Mouse (Mus musculus) neural tube, embryonic 11.5 days (tissue): ENCODE results near the gene Card10. TPM values are rescaled to one million over a fixed set of nuclear protein-coding genes. Genes with fewer than 3 reads are reported as not detected.

ENCODE experiments used
- ATAC-seq: fragments of 200-750 bp; cut with Nextera tagmentation; 2 replicates; pipeline ENCODE4 v1.8.0; 2017; ENCODE audit warnings: moderate number of reproducible peaks, mild to moderate bottlenecking, moderate TSS enrichment, moderate library complexity; ENCODE audit not compliant: insufficient read depth, low FRiP score, low TSS enrichment
- DNase-seq: peaks from one replicate; pipeline ENCODE4 v3.0.0-alpha.2; 2015; ENCODE audit warnings: low spot score
- H3K27ac ChIP-seq: fragments of 300-500 bp; sonication (generic); 2 replicates; pipeline ENCODE4 v1.5.1; 2014; ENCODE audit warnings: low read depth, mild to moderate bottlenecking, low read length
- H3K27me3 ChIP-seq: fragments of 300-500 bp; sonication (generic); 2 replicates; pipeline ENCODE4 v1.6.1; 2014; ENCODE audit warnings: mild to moderate bottlenecking, low read length, mixed read lengths; ENCODE audit not compliant: control insufficient read depth, insufficient read depth
- H3K36me3 ChIP-seq: fragments of 300-500 bp; sonication (generic); 2 replicates; pipeline ENCODE4 v1.6.1; 2014; ENCODE audit warnings: mild to moderate bottlenecking, low read length, moderate library complexity, mixed read lengths; ENCODE audit not compliant: control insufficient read depth, insufficient read depth
- H3K4me1 ChIP-seq: fragments of 300-500 bp; sonication (generic); 2 replicates; pipeline ENCODE4 v1.6.1; 2014; ENCODE audit warnings: low read length, mixed read lengths; ENCODE audit not compliant: control insufficient read depth, insufficient read depth
- H3K4me2 ChIP-seq: fragments of 300-500 bp; sonication (generic); 2 replicates; pipeline ENCODE4 v1.6.1; 2014; ENCODE audit warnings: low read depth, mild to moderate bottlenecking, moderate library complexity
- H3K4me3 ChIP-seq: fragments of 300-500 bp; sonication (generic); 2 replicates; pipeline ENCODE4 v1.5.1; 2014; ENCODE audit warnings: low read depth, low read length
- H3K9ac ChIP-seq: fragments of 300-500 bp; sonication (generic); 2 replicates; pipeline ENCODE4 v1.6.1; 2014; ENCODE audit warnings: mild to moderate bottlenecking, low read length
- H3K9me3 ChIP-seq: fragments of 300-500 bp; sonication (generic); 2 replicates; pipeline ENCODE4 v1.6.1; 2016; ENCODE audit warnings: low read length; ENCODE audit not compliant: control insufficient read depth
- WGBS: fragments of 180-500 bp; shearing (Covaris S2); extraction: QIAGEN DNeasy Blood & Tissue Kit; methylation state at CpG from one replicate; pipeline ENCODE4 v1.1.7; 2014; 5-methylcytosine and 5-hydroxymethylcytosine counted together
- polyA plus RNA-seq: library from polyadenylated mRNA; unstranded; fragments of >200 nt; fragmentation: Nextera tagmentation; extraction: Ambion mirVana; gene quantifications from 2 replicates; pipeline ENCODE4 v1.2.1, GENCODE M21; 2014

The Card10 gene
- polyA plus RNA-seq, 1 experiment from 2014 or later: 3.7 TPM

DNA sequence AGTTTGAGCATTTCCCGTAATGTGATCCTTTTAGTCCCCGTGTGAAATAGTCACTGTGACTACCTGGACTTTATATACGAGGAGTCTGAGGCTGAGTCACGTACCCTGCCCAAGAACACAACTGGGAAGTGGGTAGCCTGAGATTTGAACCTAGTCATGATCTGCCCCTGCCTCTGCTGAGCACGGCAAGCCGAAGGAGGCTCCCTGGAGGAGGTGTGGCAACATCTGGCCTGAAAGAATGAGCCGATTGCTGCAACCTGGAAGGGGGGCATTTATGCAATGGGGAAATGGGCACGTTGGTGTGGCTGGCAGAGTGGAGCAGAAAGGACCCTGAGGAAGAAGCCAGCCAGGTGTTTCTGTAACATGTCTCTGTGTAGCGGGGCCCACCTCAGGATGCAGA is 6.9 kb upstream of the Card10 start:
- ATAC-seq: no peak
- H3K4me3 ChIP-seq: no peak overlapping the region
- no peaks in the 10 kb centered on the region for H3K9me3 ChIP-seq
- DNase-seq: peak; percentile 2
- no peaks in the 10 kb centered on the region for H3K4me1 ChIP-seq
- H3K36me3 ChIP-seq: no peaks in the 10 kb centered on the region
- H3K27me3 ChIP-seq: no peaks in the 10 kb centered on the region
- no peak overlapping the region for H3K4me2 ChIP-seq
- H3K27ac ChIP-seq: no peak overlapping the region
- H3K9ac ChIP-seq: no peak overlapping the region
- WGBS: 66% methylated on average over 9 of the region's 9 CpGs

DNA sequence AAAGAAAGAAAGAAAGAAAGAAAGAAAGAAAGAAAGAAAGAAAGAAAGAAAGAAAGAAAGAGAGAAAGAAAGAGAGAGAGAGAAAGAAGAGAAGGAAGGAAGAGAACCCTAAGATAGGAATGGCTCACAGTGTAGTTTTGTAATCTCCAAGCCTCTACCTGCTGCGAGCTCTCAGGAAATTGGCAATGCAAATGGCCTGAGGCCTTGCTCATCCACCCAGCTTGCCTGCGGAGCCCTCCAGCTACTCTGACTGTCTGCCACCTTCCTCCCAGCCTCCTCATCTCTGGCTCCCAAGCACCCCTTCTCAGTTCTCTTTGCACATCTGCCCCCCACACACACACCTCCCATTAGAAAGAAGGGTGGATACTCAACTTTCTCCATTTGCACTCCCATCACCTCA is 6.1 kb upstream of the Card10 start:
- Histone ChIP-seq H3K9me3 (no peaks in the 10 kb centered on the region), H3K4me3 (no peak overlapping the region), H3K4me1 (no peaks in the 10 kb centered on the region), H3K9ac (no peak overlapping the region), H3K36me3 (no peaks in the 10 kb centered on the region), H3K27ac (no peak overlapping the region), H3K27me3 (peaks cover 2% of the 10 kb centered on the region; the same call in 1 of the 2 replicates), H3K4me2 (no peak overlapping the region)
- DNase-seq (no peak), ATAC-seq (no peak)
- WGBS: 76% methylated on average over 2 of the region's 2 CpGs

GRCm38 (mm10) chr15:78807141-78807540 is 4.3 kb upstream of the Card10 start:
- Histone ChIP-seq H3K4me2 (no peak overlapping the region), H3K27ac (no peak overlapping the region), H3K4me3 (no peak overlapping the region), H3K27me3 (peaks cover 20% of the 10 kb centered on the region), H3K36me3 (no peaks in the 10 kb centered on the region), H3K9me3 (no peaks in the 10 kb centered on the region), H3K4me1 (peaks cover 8% of the 10 kb centered on the region; the same call in 1 of the 2 replicates), H3K9ac (no peak overlapping the region)
- no peak for DNase-seq
- no peak for ATAC-seq
- 82% methylated on average over 3 of the region's 3 CpGs for WGBS

GRCm38 (mm10) chr15:78806614-78807013 is 3.8 kb upstream of the Card10 start:
- 33% methylated on average over 2 of the region's 2 CpGs for WGBS
- Histone ChIP-seq H3K4me1 (peaks cover 8% of the 10 kb centered on the region; the same call in 1 of the 2 replicates), H3K4me2 (no peak overlapping the region), H3K9ac (no peak overlapping the region), H3K9me3 (no peaks in the 10 kb centered on the region), H3K27ac (no peak overlapping the region), H3K4me3 (no peak overlapping the region), H3K36me3 (no peaks in the 10 kb centered on the region), H3K27me3 (peaks cover 25% of the 10 kb centered on the region)
- DNase-seq (no peak), ATAC-seq (no peak)

DNA sequence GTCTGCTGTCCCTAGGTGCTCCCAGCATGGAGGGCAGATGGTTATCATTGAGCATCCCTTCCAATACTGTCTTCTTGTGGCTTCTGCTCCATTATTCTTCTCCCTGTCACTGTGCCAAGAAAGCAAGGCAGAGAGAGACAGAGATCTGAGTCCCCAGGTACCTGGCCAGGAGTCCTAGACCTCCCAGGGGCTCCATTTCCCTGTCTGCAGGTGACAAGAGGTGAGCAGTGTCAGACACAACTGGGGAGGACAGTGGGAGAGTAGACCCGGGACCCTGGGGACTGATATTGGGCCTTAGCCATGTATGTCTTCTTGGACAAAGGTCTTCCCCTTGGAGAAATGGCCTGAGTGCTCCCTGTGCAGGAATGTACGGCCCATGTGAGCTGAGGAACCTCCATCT is 2.5 kb upstream of the Card10 start:
- ATAC-seq: no peak
- Histone ChIP-seq H3K36me3 (no peaks in the 10 kb centered on the region), H3K27me3 (peaks cover 29% of the 10 kb centered on the region), H3K4me3 (no peak overlapping the region), H3K4me1 (peaks cover 8% of the 10 kb centered on the region; the same call in 1 of the 2 replicates), H3K9ac (no peak overlapping the region), H3K27ac (no peak overlapping the region), H3K4me2 (no peak overlapping the region), H3K9me3 (no peaks in the 10 kb centered on the region)
- WGBS: 60% methylated on average over 2 of the region's 2 CpGs
- DNase-seq: no peak

GRCm38 (mm10) chr15:78804326-78804725 is 1.5 kb upstream of the Card10 start:
- no peaks in the 10 kb centered on the region for H3K9me3 ChIP-seq
- ATAC-seq: no peak
- no peaks in the 10 kb centered on the region for H3K36me3 ChIP-seq
- H3K27ac ChIP-seq: no peak overlapping the region
- no peak overlapping the region for H3K9ac ChIP-seq
- WGBS: 7% methylated on average over 6 of the region's 6 CpGs
- peaks cover 29% of the 10 kb centered on the region for H3K27me3 ChIP-seq
- H3K4me1 ChIP-seq: peaks cover 8% of the 10 kb centered on the region; the same call in 1 of the 2 replicates
- no peak overlapping the region for H3K4me2 ChIP-seq
- DNase-seq: no peak
- no peak overlapping the region for H3K4me3 ChIP-seq

GRCm38 (mm10) chr15:78803499-78803900 is 658 bp upstream of the Card10 start:
- H3K36me3 ChIP-seq: no peaks in the 10 kb centered on the region
- no peak for ATAC-seq
- no peak overlapping the region for H3K4me2 ChIP-seq
- no peak overlapping the region for H3K9ac ChIP-seq
- peaks cover 8% of the 10 kb centered on the region; the same call in 1 of the 2 replicates for H3K4me1 ChIP-seq
- 3% methylated on average over 8 of the region's 8 CpGs for WGBS
- DNase-seq: no peak
- no peak overlapping the region for H3K4me3 ChIP-seq
- no peaks in the 10 kb centered on the region for H3K9me3 ChIP-seq
- H3K27ac ChIP-seq: no peak overlapping the region
- peaks cover 29% of the 10 kb centered on the region for H3K27me3 ChIP-seq

- ATAC-seq: peak; percentile 50
- H3K27ac ChIP-seq: no peak overlapping the region
- H3K9ac ChIP-seq: peak overlapping the region; percentile 50
- peaks cover 8% of the 10 kb centered on the region; the same call in 1 of the 2 replicates for H3K4me1 ChIP-seq
- no peak for DNase-seq
- H3K4me3 ChIP-seq: peak overlapping the region; percentile 48
- peaks cover 29% of the 10 kb centered on the region for H3K27me3 ChIP-seq
- peak overlapping the region; percentile 76 for H3K4me2 ChIP-seq
- H3K36me3 ChIP-seq: no peaks in the 10 kb centered on the region
- no peaks in the 10 kb centered on the region for H3K9me3 ChIP-seq
- 6% methylated on average over 57 of the region's 67 CpGs for WGBS
These were observed 686 bp downstream of the Card10 start for GRCm38 (mm10) chr15:78801971-78802741.

- DNase-seq: no peak
- Histone ChIP-seq H3K9ac (no peak overlapping the region), H3K27ac (no peak overlapping the region), H3K27me3 (peaks cover 29% of the 10 kb centered on the region), H3K4me1 (peaks cover 9% of the 10 kb centered on the region), H3K9me3 (no peaks in the 10 kb centered on the region), H3K36me3 (no peaks in the 10 kb centered on the region), H3K4me3 (no peak overlapping the region; the same call in 1 of the 2 replicates), H3K4me2 (peak overlapping the region; percentile 4; the same call in 1 of the 2 replicates)
- WGBS: 80% methylated on average over 9 of the region's 9 CpGs
- ATAC-seq: no peak
These were observed 1.3 kb downstream of the Card10 start for GRCm38 (mm10) chr15:78801571-78801970.
